Mouse (Mus musculus) heart, postnatal 0 days (tissue): ENCODE data around the gene Gm3149.
"Not testable (repeated sequence)": the region's sequence is repeated elsewhere in the genome, so short reads cannot be mapped to it uniquely, and the experiment has no call there.

ENCODE experiments used
- CTCF ChIP-seq: IDR thresholded peaks from 2 replicates; pipeline ENCODE4 v1.5.1; 2016; ENCODE audit warnings: antibody characterized with exemption, control low read depth, low read depth
- EP300 ChIP-seq: IDR thresholded peaks from 2 replicates; pipeline ENCODE4 v1.6.1; 2016; ENCODE audit warnings: antibody characterized with exemption, low read depth

- not testable (repeated sequence) for TF ChIP-seq CTCF, EP300
These were observed at the start of gene Gm3149 for GRCm38 (mm10) chr14:4316983-4317382.
